Mouse (Mus musculus) hindbrain, embryonic 10.5 days (tissue): ENCODE measurements at regions not wholly inside any gene's neighbourhood (a gene's known extent, or its start where the extent isn't known, plus 50 kb on each side); places are given as distances from the start of the nearest gene placed in this dataset.
"Not testable (repeated sequence)": the region's sequence is repeated elsewhere in the genome, so short reads cannot be mapped to it uniquely, and the experiment has no call there.

Experiments used
- DNase-seq: peaks from one replicate; pipeline ENCODE4 v3.0.0-alpha.2; 2017; ENCODE audit warnings: low spot score
- H3K27ac ChIP-seq: fragments of 300-500 bp; sonication (generic); 2 replicates; pipeline ENCODE4 v1.5.1; 2016; ENCODE audit warnings: mild to moderate bottlenecking, moderate library complexity
- H3K27me3 ChIP-seq: fragments of 300-500 bp; sonication (generic); 2 replicates; pipeline ENCODE4 v1.6.1; 2016; ENCODE audit warnings: mild to moderate bottlenecking; ENCODE audit not compliant: poor library complexity, insufficient read depth, severe bottlenecking
- H3K36me3 ChIP-seq: fragments of 300-500 bp; sonication (generic); 2 replicates; pipeline ENCODE4 v1.6.1; 2016; ENCODE audit warnings: mild to moderate bottlenecking, moderate library complexity
- H3K4me1 ChIP-seq: fragments of 300-500 bp; sonication (generic); replicated peaks from 2 replicates; pipeline ENCODE4 v1.6.1; 2016; ENCODE audit warnings: mild to moderate bottlenecking
- H3K4me3 ChIP-seq: fragments of 300-500 bp; sonication (generic); 2 replicates; pipeline ENCODE4 v1.5.1; 2016; ENCODE audit warnings: mild to moderate bottlenecking, moderate library complexity
- H3K9me3 ChIP-seq: fragments of 300-500 bp; sonication (generic); 2 replicates; pipeline ENCODE4 v1.6.1; 2016; ENCODE audit warnings: mild to moderate bottlenecking, moderate library complexity
- WGBS: fragments of 180-500 bp; shearing (Covaris S2); methylation state at CpG from one replicate; pipeline ENCODE4 v1.1.7; 2016; 5-methylcytosine and 5-hydroxymethylcytosine counted together

- H3K36me3 ChIP-seq, result no peaks in the 10 kb centered on the region
- WGBS, result 82% methylated on average over 10 of the region's 10 CpGs
- no peak overlapping the region for H3K27ac ChIP-seq
Observed at GRCm38 (mm10) chr10:25675368-25675767, 139.3 kb upstream of the Smlr1 start.

GRCm38 (mm10) chr10:25670061-25670460, 134.0 kb upstream of the Smlr1 start:
- Histone ChIP-seq H3K4me3 (no peak overlapping the region), H3K36me3 (no peaks in the 10 kb centered on the region), H3K27me3 (no peaks in the 10 kb centered on the region), H3K4me1 (no peaks in the 10 kb centered on the region), H3K27ac (no peak overlapping the region), H3K9me3 (no peaks in the 10 kb centered on the region)
- WGBS, result 94% methylated on average over 1 of the region's 1 CpGs
- no peak for DNase-seq

More at GRCm38 (mm10) chr10:25675368-25675767, 139.3 kb upstream of the Smlr1 start:
- DNase-seq, result no peak
- no peak overlapping the region for H3K4me3 ChIP-seq
- no peaks in the 10 kb centered on the region for H3K9me3 ChIP-seq
- no peaks in the 10 kb centered on the region for H3K27me3 ChIP-seq
- H3K4me1 ChIP-seq, result peaks cover 6% of the 10 kb centered on the region; the same call in 1 of the 2 replicates

- WGBS, result 85% methylated on average over 16 of the region's 16 CpGs
- no peaks in the 10 kb centered on the region for H3K36me3 ChIP-seq
- no peaks in the 10 kb centered on the region for H3K9me3 ChIP-seq
- H3K4me1 ChIP-seq, result no peaks in the 10 kb centered on the region
- no peaks in the 10 kb centered on the region for H3K27me3 ChIP-seq
- no peak overlapping the region for H3K27ac ChIP-seq
- H3K4me3 ChIP-seq, result no peak overlapping the region
- no peak for DNase-seq
Observed at GRCm38 (mm10) chr10:25652742-25653563, 116.9 kb upstream of the Smlr1 start.

GRCm38 (mm10) chr10:25647740-25648139, 111.7 kb upstream of the Smlr1 start:
- H3K27me3 ChIP-seq, result no peaks in the 10 kb centered on the region
- no peak overlapping the region for H3K4me3 ChIP-seq
- WGBS, result 81% methylated on average over 1 of the region's 1 CpGs
- H3K9me3 ChIP-seq, result no peaks in the 10 kb centered on the region
- H3K4me1 ChIP-seq, result no peaks in the 10 kb centered on the region
- no peak overlapping the region for H3K27ac ChIP-seq
- no peaks in the 10 kb centered on the region for H3K36me3 ChIP-seq
- no peak for DNase-seq

DNA sequence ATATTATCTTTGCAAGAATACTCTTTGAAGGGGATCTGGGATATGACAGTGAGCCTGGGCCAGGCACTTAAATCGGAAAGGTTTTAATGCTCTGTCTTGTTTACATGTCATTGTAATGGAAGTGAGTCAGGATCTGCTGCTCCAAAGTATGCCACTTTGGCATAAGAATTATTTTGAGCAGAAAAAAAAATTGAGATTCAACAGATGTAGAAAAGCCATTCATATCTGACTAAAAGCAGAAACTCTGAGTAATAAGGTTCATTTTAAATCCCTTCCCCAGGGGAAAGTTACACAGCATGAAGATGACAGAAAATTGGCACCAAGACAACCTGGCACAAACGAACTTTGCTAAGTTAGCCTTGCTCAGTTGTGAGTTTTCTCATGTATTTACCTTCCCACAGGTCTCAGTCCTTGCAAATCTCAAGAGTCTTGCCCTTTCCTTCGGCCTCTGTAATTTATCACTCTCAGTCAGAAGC, 107.5 kb upstream of the Smlr1 start:
- no peak for DNase-seq
- WGBS, result 79% methylated on average over 3 of the region's 3 CpGs
- H3K36me3 ChIP-seq, result no peaks in the 10 kb centered on the region
- H3K27ac ChIP-seq, result no peak overlapping the region
- H3K4me1 ChIP-seq, result no peaks in the 10 kb centered on the region
- H3K4me3 ChIP-seq, result no peak overlapping the region
- no peaks in the 10 kb centered on the region for H3K27me3 ChIP-seq
- H3K9me3 ChIP-seq, result no peaks in the 10 kb centered on the region

DNA sequence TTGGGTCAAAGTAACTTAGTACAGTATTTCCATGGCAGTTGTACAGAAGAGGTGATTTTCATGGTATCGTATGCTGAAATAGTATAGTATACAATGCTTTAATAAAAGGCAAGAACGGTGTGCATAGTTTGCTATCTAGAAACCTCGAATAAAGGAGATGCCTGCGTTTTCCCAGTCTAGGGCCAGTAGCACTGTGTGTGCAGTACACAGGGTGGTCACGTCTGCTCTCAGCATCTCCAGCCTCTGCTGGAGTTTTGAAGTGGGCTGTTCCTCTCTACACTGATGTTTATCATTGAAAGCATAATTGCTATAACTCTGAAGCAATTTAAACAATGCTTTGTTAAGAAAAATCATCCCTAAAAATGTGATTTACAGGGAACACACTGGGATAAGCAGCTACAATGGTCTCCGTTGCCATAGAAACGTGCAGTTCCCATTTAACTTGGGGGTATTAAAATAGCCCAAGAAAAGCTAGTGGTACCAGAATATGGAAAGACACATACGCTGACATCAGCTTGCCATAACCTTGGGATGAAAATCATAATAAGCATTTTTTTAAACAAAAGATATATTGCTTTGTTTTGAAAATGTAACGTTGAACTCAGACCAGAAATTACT, 106.1 kb upstream of the Smlr1 start:
- 91% methylated on average over 9 of the region's 9 CpGs for WGBS
- Histone ChIP-seq H3K9me3 (no peaks in the 10 kb centered on the region), H3K4me1 (no peaks in the 10 kb centered on the region), H3K27me3 (no peaks in the 10 kb centered on the region), H3K27ac (no peak overlapping the region), H3K4me3 (no peak overlapping the region), H3K36me3 (no peaks in the 10 kb centered on the region)
- no peak for DNase-seq

DNA sequence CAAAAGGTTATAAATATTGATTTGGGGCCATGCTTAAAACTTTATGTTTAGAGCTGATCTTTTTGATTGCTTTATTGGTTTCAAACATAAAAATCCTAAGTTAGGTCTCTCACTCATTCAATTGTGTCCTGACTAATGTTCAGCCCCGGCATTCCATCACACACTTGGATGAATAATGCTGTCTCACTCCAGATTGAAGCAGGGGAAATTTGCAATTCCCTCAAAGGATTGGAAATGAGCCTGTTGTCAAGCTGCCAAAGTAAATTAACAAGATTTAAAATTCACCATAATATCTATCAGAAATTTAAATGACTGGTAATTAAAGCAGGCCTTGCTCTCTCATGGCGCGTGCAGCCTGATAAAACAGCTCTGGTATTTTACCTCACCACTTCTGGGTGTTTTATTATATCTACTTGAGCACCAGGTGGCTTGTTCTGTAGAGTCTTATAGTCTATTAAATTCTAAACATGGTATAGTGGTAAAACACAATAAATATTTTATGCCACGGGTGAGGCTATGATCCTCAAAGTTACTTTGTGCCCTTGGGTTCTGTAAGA, 97.1 kb upstream of the Smlr1 start:
- no peak for DNase-seq
- Histone ChIP-seq H3K4me1 (no peaks in the 10 kb centered on the region), H3K27ac (no peak overlapping the region), H3K4me3 (no peak overlapping the region), H3K27me3 (no peaks in the 10 kb centered on the region), H3K9me3 (no peaks in the 10 kb centered on the region), H3K36me3 (no peaks in the 10 kb centered on the region)
- 88% methylated on average over 4 of the region's 4 CpGs for WGBS

DNA sequence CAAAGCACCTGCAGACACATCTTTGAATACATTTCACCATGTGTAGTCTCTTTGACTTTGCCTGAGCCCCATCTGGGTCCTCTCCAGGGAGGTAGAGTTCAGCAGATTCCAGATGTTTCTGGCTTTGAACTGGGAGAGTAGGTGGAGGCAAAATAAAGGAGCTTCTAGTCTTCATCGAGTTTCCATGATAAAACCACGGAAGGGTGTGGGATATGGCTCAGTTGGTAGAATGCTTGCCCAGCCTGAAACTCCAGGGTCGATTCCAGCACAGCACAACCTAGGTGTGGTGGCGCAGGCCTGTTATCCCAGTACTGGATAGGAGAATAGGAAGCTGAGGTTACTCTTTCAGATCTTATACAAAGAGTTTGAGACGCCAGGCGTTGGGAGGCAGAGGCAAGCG, 96.2 kb upstream of the Smlr1 start:
- no peaks in the 10 kb centered on the region for H3K4me1 ChIP-seq
- DNase-seq, result no peak
- no peak overlapping the region for H3K4me3 ChIP-seq
- H3K27ac ChIP-seq, result no peak overlapping the region
- no peaks in the 10 kb centered on the region for H3K27me3 ChIP-seq
- WGBS, result 89% methylated on average over 7 of the region's 7 CpGs
- no peaks in the 10 kb centered on the region for H3K36me3 ChIP-seq
- H3K9me3 ChIP-seq, result no peaks in the 10 kb centered on the region

- no peaks in the 10 kb centered on the region for H3K27me3 ChIP-seq
- no peaks in the 10 kb centered on the region for H3K36me3 ChIP-seq
- H3K4me3 ChIP-seq, result no peak overlapping the region
- 79% methylated on average over 5 of the region's 5 CpGs for WGBS
- DNase-seq, result no peak
- H3K9me3 ChIP-seq, result no peaks in the 10 kb centered on the region
- H3K4me1 ChIP-seq, result peaks cover 11% of the 10 kb centered on the region; the same call in 1 of the 2 replicates
- H3K27ac ChIP-seq, result no peak overlapping the region
Observed at GRCm38 (mm10) chr10:25622585-25622984, 86.5 kb upstream of the Smlr1 start.

GRCm38 (mm10) chr10:25621747-25622134, 85.7 kb upstream of the Smlr1 start:
- not testable (repeated sequence) for H3K9me3 ChIP-seq, H3K4me3 ChIP-seq, H3K27me3 ChIP-seq, H3K36me3 ChIP-seq, DNase-seq, H3K27ac ChIP-seq
- 78% methylated on average over 1 of the region's 1 CpGs for WGBS
- H3K4me1 ChIP-seq, result peaks cover 11% of the 10 kb centered on the region; the same call in 1 of the 2 replicates

DNA sequence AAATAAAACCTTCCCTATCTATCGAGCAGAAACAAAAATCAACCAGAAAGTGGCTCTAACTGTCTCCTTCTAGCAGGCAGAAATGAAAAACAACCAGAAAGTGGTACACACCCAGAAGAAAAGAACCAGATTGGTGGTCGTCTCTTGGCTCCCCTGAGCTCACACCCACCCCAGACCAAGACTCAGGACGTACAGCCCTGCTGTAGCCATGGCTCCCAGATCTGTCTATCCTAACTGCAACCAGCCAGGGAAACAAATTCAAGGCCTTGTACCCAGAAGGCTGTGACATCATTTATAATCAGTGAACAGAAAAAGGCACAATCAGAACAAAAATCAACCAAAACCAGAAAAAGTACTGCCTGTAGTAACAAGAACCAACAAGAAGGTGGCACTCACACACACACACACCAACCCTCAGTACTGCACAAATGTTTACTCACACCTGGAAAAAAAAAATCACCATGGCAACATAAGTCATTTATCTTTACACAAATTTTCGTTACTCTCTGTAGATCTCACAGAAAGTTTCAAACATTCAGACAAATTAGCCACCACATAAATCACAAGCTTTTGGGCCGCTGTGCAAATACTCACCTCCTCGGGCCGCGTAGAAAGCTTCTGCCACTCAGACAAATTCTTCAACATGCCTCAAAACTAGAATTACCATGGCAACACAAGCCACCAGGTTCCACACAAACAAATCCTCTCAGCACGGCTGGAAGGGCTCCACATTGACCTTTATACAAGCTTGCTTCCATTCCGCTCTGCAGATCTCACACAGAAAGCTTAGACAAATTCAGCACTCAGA, 85.1 kb upstream of the Smlr1 start:
- WGBS, result 59% methylated on average over 10 of the region's 10 CpGs
- Histone ChIP-seq H3K4me1 (peaks cover 11% of the 10 kb centered on the region; the same call in 1 of the 2 replicates), H3K36me3 (no peaks in the 10 kb centered on the region), H3K27me3 (no peaks in the 10 kb centered on the region), H3K27ac (0 out of 2 replicates have a peak overlapping the region, but pooled peaks have one; percentile 47), H3K4me3 (no peak overlapping the region), H3K9me3 (no peaks in the 10 kb centered on the region)
- peak; percentile 28 for DNase-seq

DNA sequence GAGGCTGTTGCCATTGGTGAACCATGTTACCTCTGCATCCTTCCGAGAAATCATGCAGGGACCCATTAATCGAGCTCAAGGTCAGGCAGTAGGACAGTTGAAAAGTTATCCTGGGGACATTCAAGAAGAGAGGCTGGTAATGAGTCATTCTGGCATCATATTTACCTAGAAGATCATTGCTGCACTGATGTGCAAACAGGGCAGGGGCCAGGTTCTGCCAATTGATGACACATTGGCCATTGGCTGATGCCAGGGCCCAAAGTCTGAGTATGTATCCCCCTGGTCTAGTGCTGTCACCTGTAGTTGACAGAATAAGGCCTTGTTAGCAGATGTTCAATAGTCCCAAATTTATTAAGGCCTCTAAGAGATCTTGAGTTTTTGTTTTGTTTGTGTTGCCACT, 83.6 kb upstream of the Smlr1 start:
- Histone ChIP-seq H3K9me3 (peaks cover 4% of the 10 kb centered on the region; the same call in 1 of the 2 replicates), H3K36me3 (no peaks in the 10 kb centered on the region), H3K27me3 (no peaks in the 10 kb centered on the region), H3K27ac (no peak overlapping the region), H3K4me3 (no peak overlapping the region), H3K4me1 (peaks cover 11% of the 10 kb centered on the region; the same call in 1 of the 2 replicates)
- DNase-seq, result no peak
- 89% methylated on average over 2 of the region's 2 CpGs for WGBS
